Mouse (Mus musculus): ENCODE results near the gene Arhgap45. TPM values are rescaled to one million over a fixed set of nuclear protein-coding genes. Genes with fewer than 3 reads are reported as not detected.
"Not testable (repeated sequence)": the region's sequence is repeated elsewhere in the genome, so short reads cannot be mapped to it uniquely, and the experiment has no call there.

The Arhgap45 gene
- polyA plus RNA-seq, 1 experiment from 2014 or later: 1.9 TPM

- H3K27ac ChIP-seq: no peak overlapping the region
- H3K27me3 ChIP-seq (replicated peaks): no peaks in the 10 kb centered on the region
- H3K4me1 ChIP-seq: 0 out of 2 replicates have a peak, but pooled peaks cover 2% of the 10 kb centered on the region
- no peak overlapping the region for H3K4me2 ChIP-seq
- H3K9ac ChIP-seq: no peak overlapping the region
- peaks cover 5% of the 10 kb centered on the region; the same call in 1 of the 2 replicates for H3K36me3 ChIP-seq (replicated peaks)
- ATAC-seq (replicated peaks): no peak
- no peak overlapping the region for H3K4me3 ChIP-seq
- no peaks in the 10 kb centered on the region for H3K9me3 ChIP-seq
- 82% methylated on average over 9 of the region's 9 CpGs for WGBS
Observed at GRCm38 (mm10) chr10:80030191-80030590, 13.7 kb downstream of the Arhgap45 start.

- Histone ChIP-seq H3K9me3 (no peaks in the 10 kb centered on the region), H3K4me3 (no peak overlapping the region), H3K27me3 (replicated peaks) (no peaks in the 10 kb centered on the region), H3K36me3 (replicated peaks) (peaks cover 10% of the 10 kb centered on the region; the same call in 1 of the 2 replicates), H3K4me1 (0 out of 2 replicates have a peak, but pooled peaks cover 2% of the 10 kb centered on the region), H3K4me2 (no peak overlapping the region), H3K27ac (no peak overlapping the region), H3K9ac (no peak overlapping the region)
- 83% methylated on average over 17 of the region's 17 CpGs for WGBS
- ATAC-seq (replicated peaks): no peak
Observed at GRCm38 (mm10) chr10:80030736-80031135, 14.3 kb downstream of the Arhgap45 start.

GRCm38 (mm10) chr10:80032799-80033480, 16.5 kb downstream of the Arhgap45 start:
- Histone ChIP-seq H3K27me3 (replicated peaks) (no peaks in the 10 kb centered on the region), H3K9me3 (no peaks in the 10 kb centered on the region), H3K4me2 (no peak overlapping the region), H3K36me3 (replicated peaks) (peaks cover 28% of the 10 kb centered on the region), H3K4me1 (peaks cover 5% of the 10 kb centered on the region), H3K9ac (no peak overlapping the region), H3K27ac (no peak overlapping the region), H3K4me3 (no peak overlapping the region)
- ATAC-seq (replicated peaks): no peak
- WGBS: 68% methylated on average over 5 of the region's 5 CpGs

- WGBS: 47% methylated on average over 9 of the region's 9 CpGs
- Histone ChIP-seq H3K36me3 (replicated peaks) (peaks cover 28% of the 10 kb centered on the region), H3K27me3 (replicated peaks) (no peaks in the 10 kb centered on the region), H3K4me1 (peaks cover 13% of the 10 kb centered on the region), H3K4me3 (no peak overlapping the region), H3K4me2 (no peak overlapping the region), H3K9ac (no peak overlapping the region), H3K27ac (no peak overlapping the region), H3K9me3 (no peaks in the 10 kb centered on the region)
- no peak for ATAC-seq (replicated peaks)
Observed at GRCm38 (mm10) chr10:80033511-80034391, 17.3 kb downstream of the Arhgap45 start.

- H3K4me3 ChIP-seq: no peak overlapping the region
- peaks cover 28% of the 10 kb centered on the region for H3K36me3 ChIP-seq (replicated peaks)
- ATAC-seq (replicated peaks): no peak
- H3K27ac ChIP-seq: no peak overlapping the region
- H3K9me3 ChIP-seq: no peaks in the 10 kb centered on the region
- no peaks in the 10 kb centered on the region for H3K27me3 ChIP-seq (replicated peaks)
- no peak overlapping the region for H3K9ac ChIP-seq
- no peak overlapping the region for H3K4me2 ChIP-seq
- 65% methylated on average over 8 of the region's 8 CpGs for WGBS
- peaks cover 20% of the 10 kb centered on the region for H3K4me1 ChIP-seq
Observed at GRCm38 (mm10) chr10:80035148-80035547, 18.7 kb downstream of the Arhgap45 start.

- no peak for ATAC-seq (replicated peaks)
- Histone ChIP-seq H3K4me3 (no peak overlapping the region), H3K9me3 (no peaks in the 10 kb centered on the region), H3K4me2 (no peak overlapping the region), H3K4me1 (peaks cover 20% of the 10 kb centered on the region), H3K27ac (no peak overlapping the region), H3K9ac (no peak overlapping the region), H3K36me3 (replicated peaks) (peaks cover 28% of the 10 kb centered on the region), H3K27me3 (replicated peaks) (no peaks in the 10 kb centered on the region)
- 92% methylated on average over 5 of the region's 5 CpGs for WGBS
Observed at GRCm38 (mm10) chr10:80035686-80036085, 19.2 kb downstream of the Arhgap45 start.

- H3K36me3 ChIP-seq (replicated peaks): peaks cover 28% of the 10 kb centered on the region
- ATAC-seq (replicated peaks): no peak
- no peaks in the 10 kb centered on the region for H3K27me3 ChIP-seq (replicated peaks)
- H3K4me2 ChIP-seq: no peak overlapping the region
- no peak overlapping the region for H3K9ac ChIP-seq
- H3K27ac ChIP-seq: no peak overlapping the region
- H3K4me3 ChIP-seq: no peak overlapping the region
- WGBS: 93% methylated on average over 13 of the region's 13 CpGs
- H3K9me3 ChIP-seq: no peaks in the 10 kb centered on the region
- peaks cover 20% of the 10 kb centered on the region for H3K4me1 ChIP-seq
Observed at GRCm38 (mm10) chr10:80036832-80037231, 20.4 kb downstream of the Arhgap45 start.

- H3K4me3 ChIP-seq: peak within 1 kb of the TSS; percentile 63
- H3K9ac ChIP-seq: peak within 1 kb of the TSS; percentile 62
- H3K27ac ChIP-seq: peak within 1 kb of the TSS; percentile 73
- ATAC-seq (replicated peaks): peak; percentile 97
- WGBS: under 1% methylated on average over 40 of the region's 40 CpGs
- H3K4me1 ChIP-seq: peaks cover 17% of the 10 kb centered on the region
- H3K9me3 ChIP-seq: no peaks in the 10 kb centered on the region
- H3K36me3 ChIP-seq (replicated peaks): peaks cover 26% of the 10 kb centered on the region
- no peaks in the 10 kb centered on the region for H3K27me3 ChIP-seq (replicated peaks)
- H3K4me2 ChIP-seq: peak within 1 kb of the TSS; percentile 59
Observed at GRCm38 (mm10) chr10:80039559-80039979, 23.1 kb downstream of the Arhgap45 start, which contains the start of gene Polr2e. TSS of gene Polr2e (minus strand) at chr10:80039795.

GRCm38 (mm10) chr10:80041409-80042060, 25.1 kb downstream of the Arhgap45 start:
- H3K9ac ChIP-seq; H3K9me3 ChIP-seq; H3K4me2 ChIP-seq; ATAC-seq (replicated peaks); H3K27me3 ChIP-seq (replicated peaks); H3K4me3 ChIP-seq; H3K27ac ChIP-seq: not testable (repeated sequence)
- Histone ChIP-seq H3K36me3 (replicated peaks) (peaks cover 10% of the 10 kb centered on the region), H3K4me1 (peaks cover 17% of the 10 kb centered on the region)
- WGBS: 89% methylated on average over 8 of the region's 8 CpGs

GRCm38 (mm10) chr10:80044087-80044486, 27.6 kb downstream of the Arhgap45 start:
- no peaks in the 10 kb centered on the region for H3K9me3 ChIP-seq
- H3K4me3 ChIP-seq: no peak overlapping the region
- H3K27me3 ChIP-seq (replicated peaks): no peaks in the 10 kb centered on the region
- no peak overlapping the region for H3K9ac ChIP-seq
- H3K36me3 ChIP-seq (replicated peaks): no peaks in the 10 kb centered on the region
- peak overlapping the region; percentile 28; the same call in 1 of the 2 replicates for H3K27ac ChIP-seq
- 12% methylated on average over 4 of the region's 4 CpGs for WGBS
- H3K4me1 ChIP-seq: peaks cover 10% of the 10 kb centered on the region; the same call in 1 of the 2 replicates
- no peak for ATAC-seq (replicated peaks)
- no peak overlapping the region for H3K4me2 ChIP-seq

- H3K27me3 ChIP-seq (replicated peaks); H3K4me3 ChIP-seq; H3K9ac ChIP-seq; H3K36me3 ChIP-seq (replicated peaks); ATAC-seq (replicated peaks); H3K27ac ChIP-seq; H3K4me1 ChIP-seq; H3K9me3 ChIP-seq; H3K4me2 ChIP-seq: not testable (repeated sequence)
- WGBS: 78% methylated on average over 4 of the region's 4 CpGs
Observed at GRCm38 (mm10) chr10:80045364-80045763, 28.9 kb downstream of the Arhgap45 start.

GRCm38 (mm10) chr10:80045766-80046165, 29.3 kb downstream of the Arhgap45 start:
- H3K4me1 ChIP-seq: 0 out of 2 replicates have a peak, but pooled peaks cover 6% of the 10 kb centered on the region
- no peaks in the 10 kb centered on the region for H3K9me3 ChIP-seq
- no peak overlapping the region for H3K4me3 ChIP-seq
- H3K27ac ChIP-seq: no peak overlapping the region
- no peaks in the 10 kb centered on the region for H3K27me3 ChIP-seq (replicated peaks)
- no peaks in the 10 kb centered on the region for H3K36me3 ChIP-seq (replicated peaks)
- no peak overlapping the region for H3K4me2 ChIP-seq
- no peak overlapping the region for H3K9ac ChIP-seq
- 63% methylated on average over 5 of the region's 5 CpGs for WGBS
- no peak for ATAC-seq (replicated peaks)
